Mouse (Mus musculus): Measurements from ENCODE around the gene Igsf3. TPM values are rescaled to one million over a fixed set of nuclear protein-coding genes. Genes with fewer than 3 reads are reported as not detected.

Gene Igsf3
- polyA plus RNA-seq, 1 experiment from 2014 or later = 100 TPM

- Histone ChIP-seq H3K27me3 (ENCODE audit: control insufficient read depth, insufficient read depth, low read depth, low read length) (no peaks in the 10 kb centered on the region), H3K4me1 (ENCODE audit: control insufficient read depth, insufficient read depth, low read length) (peaks cover 4% of the 10 kb centered on the region), H3K27ac (ENCODE audit: low read length) (no peak overlapping the region), H3K4me2 (ENCODE audit: low read length) (no peak overlapping the region), H3K4me3 (ENCODE audit: low read depth, low read length) (no peak overlapping the region), H3K9me3 (replicated peaks; ENCODE audit: control insufficient read depth, low read length, poor library complexity, severe bottlenecking) (0 out of 2 replicates have a peak, but pooled peaks cover 3% of the 10 kb centered on the region), H3K36me3 (ENCODE audit: control insufficient read depth, insufficient read depth, low read length) (no peaks in the 10 kb centered on the region), H3K9ac (ENCODE audit: low read depth, low read length) (no peak overlapping the region)
- ATAC-seq = no peak
- WGBS = 81% methylated on average over 3 of the region's 3 CpGs
Measured at GRCm38 (mm10) chr3:101507766-101508165, 130.9 kb downstream of the Igsf3 start.

GRCm38 (mm10) chr3:101509707-101510544, 133.0 kb downstream of the Igsf3 start:
- Histone ChIP-seq H3K4me3 (ENCODE audit: low read depth, low read length) (no peak overlapping the region), H3K4me1 (ENCODE audit: control insufficient read depth, insufficient read depth, low read length) (peaks cover 9% of the 10 kb centered on the region), H3K36me3 (ENCODE audit: control insufficient read depth, insufficient read depth, low read length) (no peaks in the 10 kb centered on the region), H3K9me3 (replicated peaks; ENCODE audit: control insufficient read depth, low read length, poor library complexity, severe bottlenecking) (0 out of 2 replicates have a peak, but pooled peaks cover 3% of the 10 kb centered on the region), H3K4me2 (ENCODE audit: low read length) (no peak overlapping the region), H3K27me3 (ENCODE audit: control insufficient read depth, insufficient read depth, low read depth, low read length) (no peaks in the 10 kb centered on the region), H3K27ac (ENCODE audit: low read length) (no peak overlapping the region), H3K9ac (ENCODE audit: low read depth, low read length) (no peak overlapping the region)
- 91% methylated on average over 10 of the region's 10 CpGs for WGBS
- ATAC-seq = no peak

GRCm38 (mm10) chr3:101510632-101511031, 133.7 kb downstream of the Igsf3 start:
- H3K27ac ChIP-seq (ENCODE audit: low read length) = no peak overlapping the region
- 94% methylated on average over 5 of the region's 5 CpGs for WGBS
- no peak for ATAC-seq
- no peak overlapping the region for H3K9ac ChIP-seq (ENCODE audit: low read depth, low read length)
- no peaks in the 10 kb centered on the region for H3K27me3 ChIP-seq (ENCODE audit: control insufficient read depth, insufficient read depth, low read depth, low read length)
- H3K36me3 ChIP-seq (ENCODE audit: control insufficient read depth, insufficient read depth, low read length) = no peaks in the 10 kb centered on the region
- H3K4me1 ChIP-seq (ENCODE audit: control insufficient read depth, insufficient read depth, low read length) = peaks cover 9% of the 10 kb centered on the region
- H3K9me3 ChIP-seq (replicated peaks; ENCODE audit: control insufficient read depth, low read length, poor library complexity, severe bottlenecking) = 0 out of 2 replicates have a peak, but pooled peaks cover 3% of the 10 kb centered on the region
- H3K4me3 ChIP-seq (ENCODE audit: low read depth, low read length) = no peak overlapping the region
- H3K4me2 ChIP-seq (ENCODE audit: low read length) = no peak overlapping the region

Other genes with a start within 250 kb of the Igsf3 start
- gene Cd2, start 89.1 kb upstream of the Igsf3 start, polyA plus RNA-seq (2015; fragmentation: Nextera tagmentation; extraction: Ambion mirVana) = not detected in 2 replicates
- gene Atp1a1, start 227.6 kb downstream of the Igsf3 start, polyA plus RNA-seq (2015; fragmentation: Nextera tagmentation; extraction: Ambion mirVana) = 58.4 and 61.3 TPM in 2 replicates

Measured in midbrain, embryonic 16.5 days (tissue).